Mouse (Mus musculus) CH12.LX (cell line): ENCODE data around the gene Sost. TPM values are rescaled to one million over a fixed set of nuclear protein-coding genes. Genes with fewer than 3 reads are reported as not detected.

Source experiments
- DNase-seq: peaks from one replicate; pipeline ENCODE4 v3.0.0-alpha.2; 2013; ENCODE audit errors: extremely low read depth
- H3K27ac ChIP-seq: 2 replicates; pipeline ENCODE4 v1.5.1; 2012; ENCODE audit warnings: low read depth, mild to moderate bottlenecking, control low read depth, moderate library complexity; ENCODE audit not compliant: insufficient read depth
- H3K27me3 ChIP-seq: replicated peaks from 2 replicates; pipeline ENCODE3; 2012; ENCODE audit warnings: inconsistent platforms
- H3K36me3 ChIP-seq, 2 experiments: replicated peaks in 1 of 2; 2 replicates each; pipeline versions ENCODE3 to v1.6.1; 2012; ENCODE audit warnings: inconsistent platforms in 1 of 2, low read length in 1 of 2, mild to moderate bottlenecking in 1 of 2, mixed read lengths in 1 of 2, moderate library complexity in 1 of 2; ENCODE audit not compliant: control insufficient read depth in 1 of 2, insufficient read depth in 1 of 2
- H3K4me1 ChIP-seq, 2 experiments: 2 replicates each; pipeline ENCODE4 v1.6.1; 2012; ENCODE audit warnings: inconsistent platforms in 1 of 2, moderate library complexity in 1 of 2; ENCODE audit not compliant: insufficient read depth in 2 of 2, control insufficient read depth in 1 of 2
- H3K4me2 ChIP-seq: 2 replicates; pipeline ENCODE4 v1.6.1; 2012; ENCODE audit warnings: low read depth, mild to moderate bottlenecking, control low read depth; ENCODE audit not compliant: poor library complexity, insufficient read depth, severe bottlenecking
- H3K4me3 ChIP-seq, 3 experiments: fragments of 150-350 bp in 1 of 3; sonication (generic) in 1 of 3; replicated peaks in 1 of 3; 2 replicates each; pipeline versions ENCODE3 to v1.5.1; 2011 to 2012; ENCODE audit warnings: low read depth in 2 of 3, low read length in 2 of 3, mild to moderate bottlenecking in 2 of 3, moderate library complexity in 2 of 3, control low read depth in 1 of 3, improper control_type of control experiment in 1 of 3, inconsistent platforms in 1 of 3, mixed read lengths in 1 of 3; ENCODE audit not compliant: poor library complexity in 1 of 3
- H3K79me2 ChIP-seq: replicated peaks from 2 replicates; pipeline ENCODE4 v1.6.1; 2012; ENCODE audit warnings: mild to moderate bottlenecking, moderate library complexity; ENCODE audit not compliant: control insufficient read depth, poor library complexity, insufficient read depth, severe bottlenecking; ENCODE audit errors: extremely low read depth
- H3K9ac ChIP-seq: 2 replicates; pipeline ENCODE4 v1.6.1; 2012; ENCODE audit warnings: low read depth, mild to moderate bottlenecking, control low read depth, moderate library complexity; ENCODE audit not compliant: insufficient read depth
- H3K9me3 ChIP-seq: replicated peaks from 2 replicates; pipeline ENCODE3; 2012; ENCODE audit warnings: low read length, inconsistent platforms, mixed read lengths
- BHLHE40 ChIP-seq: IDR thresholded peaks from 2 replicates; pipeline ENCODE4 v1.6.1; 2011; ENCODE audit warnings: mild to moderate bottlenecking, low read depth, low read length, improper control_type of control experiment
- CHD2 ChIP-seq: IDR thresholded peaks from 2 replicates; pipeline ENCODE4 v1.6.1; 2011; ENCODE audit warnings: low read length, improper control_type of control experiment
- CTCF ChIP-seq, 2 experiments: IDR thresholded peaks in 1 of 2; conservative IDR thresholded peaks in 1 of 2; 2 replicates each; pipeline ENCODE4 v1.5.1; 2011 to 2012; ENCODE audit warnings: low read depth in 2 of 2, low read length in 2 of 2, improper control_type of control experiment in 1 of 2, inconsistent platforms in 1 of 2, mild to moderate bottlenecking in 1 of 2, moderate library complexity in 1 of 2
- E2F4 ChIP-seq: IDR thresholded peaks from 2 replicates; pipeline ENCODE4 v1.6.1; 2011; ENCODE audit warnings: low read depth, low read length, improper control_type of control experiment; ENCODE audit not compliant: insufficient replicate concordance
- ELF1 ChIP-seq: IDR thresholded peaks from 2 replicates; pipeline ENCODE4 v1.6.1; 2014; ENCODE audit warnings: low read depth, mild to moderate bottlenecking, inconsistent platforms, low read length, improper control_type of control experiment
- EP300 ChIP-seq: IDR thresholded peaks from 2 replicates; pipeline ENCODE4 v1.6.1; 2011; ENCODE audit warnings: low read length, improper control_type of control experiment
- ETS1 ChIP-seq: conservative IDR thresholded peaks from 2 replicates; pipeline ENCODE4 v1.6.1; 2012; ENCODE audit warnings: low read depth, mild to moderate bottlenecking, inconsistent platforms, low read length, improper control_type of control experiment, moderate library complexity
- HCFC1 ChIP-seq: IDR thresholded peaks from 2 replicates; pipeline ENCODE4 v1.6.1; 2012; ENCODE audit warnings: low read depth, mild to moderate bottlenecking, inconsistent platforms, low read length, improper control_type of control experiment
- IRF4 ChIP-seq: IDR thresholded peaks from 2 replicates; pipeline ENCODE4 v1.6.1; 2014; ENCODE audit warnings: low read depth, mild to moderate bottlenecking, inconsistent platforms, low read length, improper control_type of control experiment
- JUND ChIP-seq: conservative IDR thresholded peaks from 2 replicates; pipeline ENCODE4 v1.6.1; 2011; ENCODE audit warnings: low read depth, low read length, improper control_type of control experiment
- KAT2A ChIP-seq: IDR thresholded peaks from 2 replicates; pipeline ENCODE4 v1.6.1; 2012; ENCODE audit warnings: low read length, improper control_type of control experiment, inconsistent platforms; ENCODE audit not compliant: insufficient replicate concordance
- MAX ChIP-seq: IDR thresholded peaks from 2 replicates; pipeline ENCODE4 v1.6.1; 2011; ENCODE audit warnings: low read length, improper control_type of control experiment
- MEF2A ChIP-seq: IDR thresholded peaks from 2 replicates; pipeline ENCODE4 v1.6.1; 2014; ENCODE audit warnings: low read depth, mild to moderate bottlenecking, inconsistent platforms, low read length, improper control_type of control experiment, borderline replicate concordance
- MXI1 ChIP-seq: IDR thresholded peaks from 2 replicates; pipeline ENCODE4 v1.6.1; 2011; ENCODE audit warnings: mild to moderate bottlenecking, low read depth, low read length, improper control_type of control experiment
- MYC ChIP-seq: IDR thresholded peaks from 2 replicates; pipeline ENCODE4 v1.6.1; 2011; ENCODE audit warnings: low read depth, mild to moderate bottlenecking, improper control_type of control experiment, low read length
- NRF1 ChIP-seq: IDR thresholded peaks from 2 replicates; pipeline ENCODE4 v1.6.1; 2014; ENCODE audit warnings: low read depth, mild to moderate bottlenecking, inconsistent platforms, low read length, improper control_type of control experiment, moderate library complexity
- PAX5 ChIP-seq: IDR thresholded peaks from 2 replicates; pipeline ENCODE4 v1.6.1; 2012; ENCODE audit warnings: low read length, inconsistent platforms, mixed read lengths
- POLR2A ChIP-seq: IDR thresholded peaks from 2 replicates; pipeline ENCODE4 v1.6.1; 2011; ENCODE audit warnings: low read depth, mild to moderate bottlenecking, improper control_type of control experiment, low read length
- RAD21 ChIP-seq: IDR thresholded peaks from 2 replicates; pipeline ENCODE4 v1.6.1; 2011; ENCODE audit warnings: low read depth, mild to moderate bottlenecking, low read length, improper control_type of control experiment, moderate library complexity
- RCOR1 ChIP-seq: conservative IDR thresholded peaks from 2 replicates; pipeline ENCODE4 v1.6.1; 2012; ENCODE audit warnings: low read depth, mild to moderate bottlenecking, inconsistent platforms, low read length, improper control_type of control experiment
- SMC3 ChIP-seq: IDR thresholded peaks from 2 replicates; pipeline ENCODE4 v1.6.1; 2011; ENCODE audit warnings: low read depth, low read length, improper control_type of control experiment
- TCF12 ChIP-seq: IDR thresholded peaks from 2 replicates; pipeline ENCODE4 v1.6.1; 2014; ENCODE audit warnings: low read depth, mild to moderate bottlenecking, inconsistent platforms, low read length, improper control_type of control experiment
- UBTF ChIP-seq: IDR thresholded peaks from 2 replicates; pipeline ENCODE4 v1.6.1; 2012; ENCODE audit warnings: low read depth, mild to moderate bottlenecking, inconsistent platforms, low read length, improper control_type of control experiment, moderate library complexity
- USF1 ChIP-seq: IDR thresholded peaks from 2 replicates; pipeline ENCODE4 v1.6.1; 2014; ENCODE audit warnings: low read depth, mild to moderate bottlenecking, inconsistent platforms, low read length, improper control_type of control experiment
- ZKSCAN1 ChIP-seq: IDR thresholded peaks from 2 replicates; pipeline ENCODE4 v1.6.1; 2012; ENCODE audit warnings: low read depth, inconsistent platforms, low read length, improper control_type of control experiment, borderline replicate concordance
- ZNF384 ChIP-seq: IDR thresholded peaks from 2 replicates; pipeline ENCODE4 v1.6.1; 2012; ENCODE audit warnings: low read depth, low read length, improper control_type of control experiment, inconsistent platforms
- dilution Hi-C: fragments of 300-500 bp; cut with MboI; formaldehyde crosslinking; loops from 2 replicates; pipeline ENCODE4 v1.14.3; 2020; ENCODE audit warnings: low sequenced_read_pairs; ENCODE audit not compliant: extremely low pct_unique_long_range_greater_than_20kb, extremely low pct_ligation_motif_present
- in situ Hi-C: fragments of 300-500 bp; cut with MboI; formaldehyde crosslinking; loops from 3 replicates; pipeline ENCODE4 v1.14.3; 2019; ENCODE audit warnings: low sequenced_read_pairs, low pct_ligation_motif_present, low pct_unique_long_range_greater_than_20kb, mixed read lengths
- polyA plus RNA-seq: library from polyadenylated mRNA; unstranded; fragments of >175 nt; gene quantifications from 2 replicates; pipeline ENCODE4 v1.2.1, GENCODE M21; 2012; ENCODE audit warnings: low read depth; ENCODE audit not compliant: insufficient read length
- total RNA-seq, 2 experiments: library from RNA; depleted of rRNA; stranded (reverse); fragments of 300-350 nt in 1 of 2; fragments of >200 nt in 1 of 2; gene quantifications; 2 replicates each; pipeline ENCODE4 v1.2.3; 2012 to 2014

Sost gene
- total and polyA plus RNA-seq, 3 experiments, result not detected

- in situ Hi-C loops, result no loop called here
- H3K36me3 ChIP-seq, result peaks cover 19 to 58% of the 10 kb centered on the region in 2 experiments
- H3K27ac ChIP-seq, result no peak overlapping the region
Measured at GRCm38 (mm10) chr11:101981850-101982249, 15.0 kb upstream of the Sost start.

DNA sequence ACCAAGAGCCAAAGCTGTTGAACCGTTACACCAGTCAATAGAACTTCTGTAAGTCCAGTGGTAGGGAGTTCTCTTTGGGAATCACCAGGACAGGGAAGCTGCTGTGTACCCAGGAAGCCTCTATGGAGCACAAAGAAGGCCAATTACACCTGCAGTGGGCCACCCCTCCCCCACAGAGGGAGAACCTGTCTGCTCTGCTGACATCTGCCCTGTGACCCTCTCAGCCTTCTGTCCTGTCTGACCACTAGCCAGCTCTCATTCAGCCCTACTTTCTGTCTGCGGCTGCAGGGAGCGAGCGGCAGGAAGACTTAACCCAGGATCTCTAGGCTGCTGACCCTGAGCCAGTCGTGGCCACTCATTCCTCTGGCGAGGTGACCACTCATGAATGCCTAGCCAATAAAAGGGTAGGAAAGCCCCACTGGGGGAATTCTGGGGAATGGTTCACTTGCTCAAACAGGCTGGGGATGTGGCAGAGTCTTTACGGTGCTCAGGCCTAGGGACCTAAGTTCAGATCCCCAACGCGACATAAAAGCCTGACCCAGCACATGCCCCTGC lies 13.9 kb upstream of the Sost start:
- no peak for TF ChIP-seq POLR2A
- TF ChIP-seq ZNF384, result no peak
- no peak for TF ChIP-seq KAT2A
- no peak for TF ChIP-seq MEF2A
- no peak for TF ChIP-seq CTCF (conservative IDR thresholded peaks at IDR 0.05 in 1 of 2, IDR thresholded peaks at IDR 0.05 in 1 of 2; ENCODE audit: low read depth in 2 of 2, low read length in 2 of 2)
- no peak for TF ChIP-seq MAX
- TF ChIP-seq EP300, result no peak
- no peak for TF ChIP-seq TCF12
- no peak for TF ChIP-seq MXI1
- TF ChIP-seq HCFC1, result no peak
- TF ChIP-seq MYC, result no peak
- TF ChIP-seq PAX5, result no peak
- TF ChIP-seq E2F4, result no peak
- TF ChIP-seq ETS1, result no peak
- Histone ChIP-seq H3K36me3 (peaks cover 19 to 68% of the 10 kb centered on the region in 2 experiments), H3K4me2 (no peak overlapping the region), H3K4me3 (no peak overlapping the region), H3K27me3 (peaks cover 5% of the 10 kb centered on the region), H3K4me1 (peaks cover 14 to 37% of the 10 kb centered on the region in 2 experiments), H3K9ac (no peak overlapping the region), H3K79me2 (no peaks in the 10 kb centered on the region), H3K9me3 (peaks cover 4% of the 10 kb centered on the region), H3K27ac (no peak overlapping the region)
- DNase-seq, result no peak
- in situ Hi-C loops, result no loop called here
- dilution Hi-C loops, result no loop called here

More at GRCm38 (mm10) chr11:101981850-101982249, 15.0 kb upstream of the Sost start:
- H3K4me1 ChIP-seq, result peaks cover 14 to 40% of the 10 kb centered on the region in 2 experiments
- dilution Hi-C loops, result no loop called here
- H3K4me3 ChIP-seq, result no peak overlapping the region
- no peak overlapping the region for H3K4me2 ChIP-seq
- no peaks in the 10 kb centered on the region for H3K79me2 ChIP-seq
- TF ChIP-seq BHLHE40, result no peak
- TF ChIP-seq HCFC1, result no peak
- no peak for TF ChIP-seq EP300
- TF ChIP-seq UBTF, result no peak
- no peak for TF ChIP-seq RAD21
- TF ChIP-seq MXI1, result no peak
- no peak for TF ChIP-seq MYC
- TF ChIP-seq MAX, result no peak
- TF ChIP-seq NRF1, result no peak
- no peak for TF ChIP-seq IRF4
- TF ChIP-seq RCOR1, result no peak
- TF ChIP-seq SMC3, result no peak
- no peak for TF ChIP-seq POLR2A
- TF ChIP-seq CHD2, result no peak
- TF ChIP-seq ZNF384, result no peak
- no peak for TF ChIP-seq TCF12
- no peak for TF ChIP-seq ZKSCAN1
- no peak for TF ChIP-seq ELF1
- no peak for TF ChIP-seq JUND
- TF ChIP-seq USF1, result no peak
- no peak for DNase-seq
- peaks cover 15% of the 10 kb centered on the region for H3K27me3 ChIP-seq
- no peak overlapping the region for H3K9ac ChIP-seq
- H3K9me3 ChIP-seq, result peaks cover 2% of the 10 kb centered on the region
